Mouse (Mus musculus): ENCODE results near the gene Chst3. TPM values are rescaled to one million over a fixed set of nuclear protein-coding genes. Genes with fewer than 3 reads are reported as not detected.

Gene Chst3
- 2.7 and 3.0 TPM in 2 replicates for polyA plus RNA-seq (2015; fragmentation: Nextera tagmentation; extraction: Ambion mirVana)

DNA sequence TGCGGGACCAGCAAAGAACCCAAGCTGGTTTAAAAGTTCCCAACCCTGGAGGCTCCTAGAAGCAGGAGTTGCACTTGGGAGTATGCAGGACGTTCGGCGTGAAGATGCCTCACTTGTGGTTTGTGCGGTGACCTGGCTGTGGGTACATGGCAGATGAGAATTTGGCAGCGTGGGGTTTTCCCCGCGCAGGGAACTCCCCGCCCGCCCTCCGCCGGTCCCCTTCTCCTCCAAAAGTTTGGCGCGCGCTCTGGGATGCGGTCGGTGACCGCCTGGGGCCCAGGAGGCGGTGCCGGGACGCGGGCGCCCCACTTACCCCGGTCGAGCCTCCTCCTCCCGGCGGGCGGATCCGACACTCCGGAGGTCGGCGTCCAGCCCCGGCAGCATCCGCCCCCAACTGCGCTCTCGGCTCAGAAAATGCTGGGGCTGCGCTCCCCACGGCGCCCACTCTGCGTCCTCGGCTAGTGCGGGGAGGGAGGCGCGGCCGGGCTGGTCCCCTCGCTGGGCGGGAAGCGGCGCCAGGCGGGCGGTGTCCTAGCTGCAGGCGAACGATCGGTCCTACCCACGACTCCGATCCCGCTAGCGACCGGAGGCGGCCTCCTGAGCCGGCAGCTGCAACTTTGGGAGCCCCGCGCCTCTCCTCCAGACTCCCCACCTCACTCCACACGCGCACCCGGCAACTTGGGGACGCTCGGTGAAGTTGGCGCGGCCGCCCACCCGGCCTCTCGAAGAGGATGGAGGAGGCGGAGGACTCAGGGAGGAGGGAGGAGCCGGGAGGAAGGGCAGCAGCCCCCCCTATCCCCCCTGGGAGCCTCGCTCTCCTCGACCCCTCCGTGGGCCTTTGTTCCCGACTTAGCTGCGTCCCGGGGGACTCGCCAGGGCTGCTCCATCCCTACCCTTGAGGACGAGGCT, at the start of gene Chst3:
Chst3 (minus strand) TSS at position 670 of the 909 bp plus-strand sequence.
- Histone ChIP-seq H3K36me3 (no peaks in the 10 kb centered on the region), H3K27ac (peak within 1 kb of the TSS; percentile 89), H3K4me3 (peak within 1 kb of the TSS; percentile 70), H3K9me3 (no peaks in the 10 kb centered on the region), H3K4me1 (peaks cover 49% of the 10 kb centered on the region), H3K27me3 (no peaks in the 10 kb centered on the region), H3K9ac (peak within 1 kb of the TSS; percentile 72), H3K4me2 (peak within 1 kb of the TSS; percentile 67)
- ATAC-seq (ENCODE audit: insufficient number of reproducible peaks, low FRiP score, low TSS enrichment, low read depth): peak; percentile 70
- under 1% methylated on average over 75 of the region's 83 CpGs for WGBS

DNA sequence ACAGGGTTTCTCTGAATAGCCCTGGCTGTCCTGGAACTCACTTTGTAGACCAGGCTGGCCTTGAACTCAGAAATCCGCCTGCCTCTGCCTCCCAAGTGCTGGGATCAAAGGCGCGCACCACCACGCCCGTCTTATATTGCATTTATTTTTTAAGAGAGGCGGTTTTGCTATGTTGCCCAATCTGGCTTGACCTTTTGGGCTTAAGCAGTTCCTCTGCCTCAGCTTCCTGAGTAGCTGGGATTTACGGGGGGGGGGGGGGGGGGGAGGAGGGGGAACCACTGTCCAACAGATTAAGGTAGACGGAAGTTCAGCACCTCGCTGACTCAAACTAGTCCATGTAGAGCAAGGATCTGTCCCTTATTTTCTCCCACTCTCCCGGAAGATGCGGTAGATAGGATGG, 49.7 kb upstream of the Chst3 start:
- Histone ChIP-seq H3K4me3 (no peak overlapping the region), H3K9ac (no peak overlapping the region), H3K4me1 (no peaks in the 10 kb centered on the region), H3K4me2 (no peak overlapping the region), H3K36me3 (no peaks in the 10 kb centered on the region), H3K27ac (no peak overlapping the region), H3K9me3 (no peaks in the 10 kb centered on the region), H3K27me3 (no peaks in the 10 kb centered on the region)
- no peak for ATAC-seq (ENCODE audit: insufficient number of reproducible peaks, low FRiP score, low TSS enrichment, low read depth)
- 78% methylated on average over 11 of the region's 11 CpGs for WGBS

DNA sequence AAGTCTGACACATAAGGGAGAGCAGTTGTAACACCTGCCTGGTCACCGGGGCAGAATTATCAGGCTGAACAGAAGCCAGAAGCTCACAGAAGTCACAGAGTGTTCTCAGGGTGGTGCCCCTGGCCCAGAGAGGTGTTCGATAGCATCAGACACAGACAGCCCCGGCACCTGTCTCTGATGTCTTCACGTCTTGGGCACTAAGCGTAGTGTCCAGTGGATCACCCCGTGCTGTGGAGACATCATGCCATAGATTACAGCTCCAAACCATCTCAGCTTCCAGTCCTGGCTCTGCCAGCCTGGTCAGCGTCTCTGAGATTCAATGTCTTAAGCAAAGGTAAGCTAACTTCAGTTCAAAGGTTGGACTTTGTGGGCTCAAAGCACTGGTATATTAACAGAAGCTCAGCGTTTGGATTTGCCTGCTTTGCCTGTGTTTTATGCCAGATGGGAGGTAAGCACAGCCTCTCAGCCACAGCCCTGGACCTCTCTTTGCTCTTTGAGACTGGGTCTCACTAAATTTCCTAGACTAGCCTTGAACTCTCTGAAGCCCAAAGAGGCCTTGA, 47.9 kb upstream of the Chst3 start:
- Histone ChIP-seq H3K27me3 (no peaks in the 10 kb centered on the region), H3K9ac (no peak overlapping the region), H3K4me3 (no peak overlapping the region), H3K27ac (no peak overlapping the region), H3K9me3 (no peaks in the 10 kb centered on the region), H3K4me2 (no peak overlapping the region), H3K4me1 (0 out of 2 replicates have a peak, but pooled peaks cover 5% of the 10 kb centered on the region), H3K36me3 (no peaks in the 10 kb centered on the region)
- WGBS: 86% methylated on average over 8 of the region's 8 CpGs
- ATAC-seq (ENCODE audit: insufficient number of reproducible peaks, low FRiP score, low TSS enrichment, low read depth): no peak

DNA sequence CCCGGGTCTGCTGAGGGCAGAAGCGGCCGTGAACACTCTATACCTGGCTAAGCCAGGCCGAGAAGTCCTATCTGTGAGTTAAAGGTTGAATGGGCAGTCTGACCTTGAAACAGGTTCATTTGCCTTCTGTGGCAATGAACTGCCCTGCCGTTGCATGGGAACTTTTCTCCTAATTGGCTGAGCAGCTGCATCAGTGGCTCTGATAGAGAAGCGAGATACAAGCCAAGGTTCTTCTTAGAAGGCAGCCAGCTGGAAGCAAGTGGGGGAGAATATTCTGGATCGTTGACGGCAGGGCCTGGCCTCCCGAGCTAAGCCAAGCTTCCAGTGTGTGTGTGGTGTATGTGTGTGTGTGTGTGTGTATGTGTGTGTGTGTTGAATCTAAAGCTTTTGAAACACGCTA, 46.2 kb upstream of the Chst3 start:
- no peak overlapping the region for H3K4me2 ChIP-seq
- no peaks in the 10 kb centered on the region for H3K27me3 ChIP-seq
- no peaks in the 10 kb centered on the region for H3K9me3 ChIP-seq
- no peak overlapping the region for H3K4me3 ChIP-seq
- WGBS: 72% methylated on average over 10 of the region's 10 CpGs
- no peak overlapping the region for H3K9ac ChIP-seq
- no peak overlapping the region for H3K27ac ChIP-seq
- no peak for ATAC-seq (ENCODE audit: insufficient number of reproducible peaks, low FRiP score, low TSS enrichment, low read depth)
- H3K36me3 ChIP-seq: no peaks in the 10 kb centered on the region
- 0 out of 2 replicates have a peak, but pooled peaks cover 5% of the 10 kb centered on the region for H3K4me1 ChIP-seq

DNA sequence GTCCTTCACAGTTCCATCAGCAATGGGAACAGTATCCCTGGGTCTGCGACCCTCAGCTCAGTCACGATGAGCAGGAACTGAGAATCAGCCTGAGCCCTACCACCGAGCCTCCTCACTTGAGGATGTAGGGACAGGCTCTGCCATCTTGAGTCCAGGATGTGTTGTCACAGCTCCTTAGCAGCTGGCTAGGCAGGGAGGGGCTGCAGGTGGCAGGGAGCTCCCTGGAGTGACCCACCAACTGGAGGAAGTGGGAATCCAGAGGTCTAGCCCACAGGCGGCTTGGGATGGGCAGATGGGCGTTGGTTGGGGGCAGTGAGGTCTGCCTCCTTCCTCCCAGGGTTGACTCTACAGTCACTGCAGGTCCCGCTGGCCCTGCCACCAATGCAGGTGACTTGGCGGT, 44.3 kb upstream of the Chst3 start:
- ATAC-seq (ENCODE audit: insufficient number of reproducible peaks, low FRiP score, low TSS enrichment, low read depth): no peak
- 80% methylated on average over 7 of the region's 7 CpGs for WGBS
- Histone ChIP-seq H3K27me3 (no peaks in the 10 kb centered on the region), H3K4me3 (no peak overlapping the region), H3K27ac (no peak overlapping the region), H3K9me3 (no peaks in the 10 kb centered on the region), H3K4me1 (0 out of 2 replicates have a peak, but pooled peaks cover 5% of the 10 kb centered on the region), H3K4me2 (no peak overlapping the region), H3K36me3 (no peaks in the 10 kb centered on the region), H3K9ac (no peak overlapping the region)

DNA sequence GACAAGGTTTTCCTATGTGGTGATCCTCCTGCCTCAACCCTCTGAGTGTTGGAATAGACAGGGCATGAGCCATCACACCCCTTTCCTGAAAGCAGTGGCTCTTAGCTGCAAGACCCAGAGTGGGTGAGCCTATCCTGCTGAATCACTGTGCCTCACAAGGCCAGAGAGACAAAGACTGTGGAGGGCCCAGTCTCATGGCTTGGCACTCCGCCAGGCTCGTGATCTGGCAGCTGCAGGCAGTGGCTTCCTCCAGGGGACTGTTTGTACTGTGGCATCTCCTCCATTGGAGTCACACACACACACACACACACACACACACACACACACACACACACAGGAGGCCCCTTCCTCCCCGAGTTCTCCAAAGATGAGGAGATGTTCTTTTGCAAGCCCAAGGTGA, 43.3 kb upstream of the Chst3 start:
- Histone ChIP-seq H3K36me3 (no peaks in the 10 kb centered on the region), H3K9me3 (no peaks in the 10 kb centered on the region), H3K9ac (no peak overlapping the region), H3K4me1 (0 out of 2 replicates have a peak, but pooled peaks cover 5% of the 10 kb centered on the region), H3K4me2 (no peak overlapping the region), H3K27ac (no peak overlapping the region), H3K27me3 (no peaks in the 10 kb centered on the region), H3K4me3 (no peak overlapping the region)
- WGBS: 16% methylated on average over 3 of the region's 3 CpGs
- ATAC-seq (ENCODE audit: insufficient number of reproducible peaks, low FRiP score, low TSS enrichment, low read depth): 0 out of 2 replicates have a peak, but pooled peaks have one; percentile 45

DNA sequence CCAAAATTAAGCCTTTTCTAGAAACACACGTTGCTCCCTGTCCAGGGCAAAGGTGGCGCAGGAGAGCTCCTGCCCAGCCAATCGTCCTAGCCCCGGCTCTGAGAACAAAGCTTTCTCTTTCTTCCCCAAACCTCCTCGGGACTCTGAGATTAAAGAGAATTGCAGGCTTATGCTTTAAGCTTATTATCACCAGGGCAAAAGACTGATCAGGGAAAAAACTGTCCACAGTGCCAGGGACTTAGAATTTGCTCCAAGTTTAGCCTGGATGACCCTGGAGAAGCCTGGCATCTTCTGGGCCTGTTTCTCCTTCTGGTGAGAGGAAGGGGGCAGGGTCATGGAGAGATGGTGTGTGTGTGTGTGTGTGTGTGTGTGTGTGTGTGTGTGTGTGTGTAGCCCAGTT, 42.5 kb upstream of the Chst3 start:
- Histone ChIP-seq H3K36me3 (no peaks in the 10 kb centered on the region), H3K9ac (no peak overlapping the region), H3K27ac (no peak overlapping the region), H3K4me1 (0 out of 2 replicates have a peak, but pooled peaks cover 5% of the 10 kb centered on the region), H3K4me3 (no peak overlapping the region), H3K9me3 (no peaks in the 10 kb centered on the region), H3K4me2 (no peak overlapping the region), H3K27me3 (no peaks in the 10 kb centered on the region)
- WGBS: 44% methylated on average over 5 of the region's 5 CpGs
- ATAC-seq (ENCODE audit: insufficient number of reproducible peaks, low FRiP score, low TSS enrichment, low read depth): no peak

DNA sequence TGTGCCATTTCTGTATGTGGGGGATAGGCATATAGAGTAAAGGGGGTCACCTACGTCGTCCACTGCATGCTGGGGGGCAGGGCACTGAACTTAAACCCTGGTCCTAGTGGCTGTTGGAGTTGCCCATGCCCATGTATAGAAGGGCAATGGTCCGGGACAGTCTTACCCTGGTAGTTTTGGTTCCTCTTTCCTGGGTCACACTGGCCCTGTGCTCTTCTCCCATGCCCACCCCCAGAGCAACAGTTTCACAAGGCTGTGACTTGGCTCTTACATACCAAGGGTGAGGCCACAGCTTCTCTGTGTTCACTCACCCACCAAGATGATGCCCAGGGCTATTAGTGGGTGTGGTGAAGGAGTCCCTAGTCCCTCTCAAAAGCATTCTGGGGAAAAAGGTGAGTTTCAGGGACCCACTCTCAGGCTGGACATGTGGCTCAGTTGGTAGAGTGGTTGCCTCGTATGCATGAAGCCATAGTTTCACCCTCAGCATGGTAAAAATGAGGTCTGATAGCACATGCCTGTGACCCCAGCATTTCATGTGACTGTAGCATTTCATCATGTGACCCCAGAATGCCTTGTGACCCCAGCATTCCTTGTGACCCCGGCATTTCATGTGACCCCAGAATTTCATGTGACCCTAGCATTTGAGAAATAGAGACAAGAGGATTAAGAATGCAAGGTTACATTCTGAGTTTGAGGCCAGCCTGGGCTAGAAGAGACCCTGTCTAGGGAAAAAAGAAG, 41.7 kb upstream of the Chst3 start:
- no peak for ATAC-seq (ENCODE audit: insufficient number of reproducible peaks, low FRiP score, low TSS enrichment, low read depth)

DNA sequence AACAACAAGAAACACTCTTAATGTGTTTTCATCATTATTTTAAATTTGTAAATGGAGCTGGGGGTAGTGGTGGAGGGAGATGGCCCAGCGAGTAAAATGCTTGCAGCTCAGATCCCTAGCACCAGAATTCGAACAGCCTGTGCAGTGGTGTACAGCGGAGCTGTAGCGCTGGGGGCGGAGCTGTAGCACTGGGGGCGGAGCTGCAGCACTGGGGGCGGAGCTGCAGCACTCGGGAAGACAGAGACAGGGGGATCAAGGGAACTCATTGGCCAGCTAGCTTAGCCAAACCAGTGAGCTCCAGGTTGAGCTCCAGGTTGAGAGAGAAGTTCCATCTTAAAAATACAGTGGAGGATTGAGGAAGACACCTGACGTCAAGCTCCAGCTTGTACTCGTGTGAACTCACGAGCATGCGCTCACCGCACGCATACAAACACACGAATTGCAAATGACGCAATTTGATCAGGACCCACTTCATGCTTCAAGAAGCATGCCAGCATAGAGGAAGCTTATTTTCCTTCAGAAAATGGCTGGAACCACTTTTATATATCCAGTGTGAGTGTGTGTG, 38.3 kb upstream of the Chst3 start:
- no peak overlapping the region for H3K9ac ChIP-seq
- WGBS: 59% methylated on average over 16 of the region's 16 CpGs
- ATAC-seq (ENCODE audit: insufficient number of reproducible peaks, low FRiP score, low TSS enrichment, low read depth): no peak
- 0 out of 2 replicates have a peak, but pooled peaks cover 4% of the 10 kb centered on the region for H3K4me1 ChIP-seq
- H3K27me3 ChIP-seq: no peaks in the 10 kb centered on the region
- H3K36me3 ChIP-seq: no peaks in the 10 kb centered on the region
- H3K9me3 ChIP-seq: no peaks in the 10 kb centered on the region
- no peak overlapping the region for H3K4me3 ChIP-seq
- no peak overlapping the region for H3K4me2 ChIP-seq
- no peak overlapping the region for H3K27ac ChIP-seq

More for the DNA sequence above, 41.7 kb upstream of the Chst3 start:
- Histone ChIP-seq H3K27me3 (no peaks in the 10 kb centered on the region), H3K27ac (no peak overlapping the region), H3K9me3 (no peaks in the 10 kb centered on the region), H3K36me3 (no peaks in the 10 kb centered on the region), H3K9ac (no peak overlapping the region), H3K4me2 (no peak overlapping the region), H3K4me1 (0 out of 2 replicates have a peak, but pooled peaks cover 5% of the 10 kb centered on the region), H3K4me3 (no peak overlapping the region)
- 84% methylated on average over 5 of the region's 5 CpGs for WGBS

DNA sequence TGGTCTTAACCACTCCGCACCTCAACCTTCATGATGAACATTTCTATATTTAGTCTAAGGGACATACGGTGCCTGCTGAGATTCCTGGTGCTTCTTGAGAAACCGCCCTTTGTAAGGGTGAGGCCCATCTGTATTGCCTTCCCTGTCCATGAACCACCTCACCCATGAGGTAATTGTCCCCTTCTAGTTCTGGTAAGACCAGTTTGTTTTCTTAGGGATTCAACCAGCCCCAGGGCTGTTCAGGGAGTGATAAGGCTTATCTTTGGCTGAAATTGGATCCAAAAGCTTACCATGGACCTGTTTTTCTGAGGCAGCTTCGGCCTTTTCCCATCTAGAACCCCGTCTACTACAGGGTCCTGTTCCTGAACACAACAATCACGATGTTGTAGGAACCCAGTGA, 37.0 kb upstream of the Chst3 start:
- ATAC-seq (ENCODE audit: insufficient number of reproducible peaks, low FRiP score, low TSS enrichment, low read depth): no peak
- 71% methylated on average over 6 of the region's 6 CpGs for WGBS
- Histone ChIP-seq H3K4me3 (no peak overlapping the region), H3K9ac (no peak overlapping the region), H3K27ac (no peak overlapping the region), H3K9me3 (no peaks in the 10 kb centered on the region), H3K36me3 (no peaks in the 10 kb centered on the region), H3K4me1 (0 out of 2 replicates have a peak, but pooled peaks cover 3% of the 10 kb centered on the region), H3K27me3 (no peaks in the 10 kb centered on the region), H3K4me2 (no peak overlapping the region)

DNA sequence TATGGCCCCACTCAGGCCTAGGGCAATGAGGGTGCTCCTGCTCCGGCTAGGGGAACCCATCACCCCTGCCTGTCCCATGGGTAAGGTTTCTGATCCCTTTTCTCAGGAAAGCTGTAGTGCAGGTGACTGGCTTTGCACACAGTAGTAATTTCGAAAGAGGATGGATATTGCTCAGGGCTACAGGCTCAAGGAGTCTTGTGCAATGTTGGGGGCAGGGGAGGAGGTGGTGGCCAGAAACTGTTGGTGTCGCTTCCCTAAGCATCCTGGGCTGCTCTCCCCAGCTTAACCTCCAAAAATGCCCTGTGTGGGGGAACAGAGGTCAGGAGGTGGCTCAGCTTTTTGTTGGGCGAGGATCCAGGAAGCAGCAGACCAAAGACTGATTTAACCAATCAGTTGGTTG, 33.5 kb upstream of the Chst3 start:
- H3K4me1 ChIP-seq: 0 out of 2 replicates have a peak, but pooled peaks cover 3% of the 10 kb centered on the region
- H3K4me3 ChIP-seq: no peak overlapping the region
- no peak overlapping the region for H3K9ac ChIP-seq
- H3K27me3 ChIP-seq: no peaks in the 10 kb centered on the region
- H3K27ac ChIP-seq: no peak overlapping the region
- H3K9me3 ChIP-seq: no peaks in the 10 kb centered on the region
- H3K36me3 ChIP-seq: no peaks in the 10 kb centered on the region
- WGBS: 72% methylated on average over 4 of the region's 4 CpGs
- no peak overlapping the region for H3K4me2 ChIP-seq
- no peak for ATAC-seq (ENCODE audit: insufficient number of reproducible peaks, low FRiP score, low TSS enrichment, low read depth)

All from limb, embryonic 15.5 days (tissue).